27 mouse cellular contexts compared by ENCODE assay signal in genomic region chr11:70437426-70437825, GRCm38 (mm10). TPM values are rescaled to one million over a fixed set of nuclear protein-coding genes. Genes with fewer than 3 reads are reported as not detected.
A peak's percentile ranks its signal among the peaks of the same experiment; 100 is the strongest.
DNase-seq lines count a peak whose midpoint lies in the region; ATAC-seq and TF ChIP-seq lines count a peak whose summit lies in the region.
"Had no signal": no experiment of that assay in that cellular context is flagged by ENCODE, and none has a peak within 500 bp of the region (broad histone marks: within the 10 kb centered on the region; RNA-seq: fewer than 3 reads in every experiment).

No protein-coding gene starts in this region.

- TF ChIP-seq EP300 in liver, postnatal 0 days (IDR thresholded peaks at IDR 0.05; ENCODE audit: low read depth): no peak
- peak; percentile 80 to 82 for TF ChIP-seq EP300 in MEL (IDR thresholded peaks at IDR 0.05; ENCODE audit: low read depth in 1 of 2, low read length in 2 of 2)
- no peak for TF ChIP-seq EP300 in stomach, postnatal 0 days (optimal IDR thresholded peaks at IDR 0.05)

- no peak for DNase-seq in liver, postnatal 0 days
- no peak for DNase-seq in liver, embryonic 11.5 days (ENCODE audit: low spot score)
- DNase-seq in MEL (ENCODE audit: low read depth, low spot score): peak; percentile 68
- DNase-seq in stomach, postnatal 0 days (ENCODE audit: low spot score): peak; percentile 43
- DNase-seq in left cerebral cortex, adult 9 months (ENCODE audit: low spot score in 2 of 2): no peak
- DNase-seq in adrenal gland, postnatal 14 days: no peak
- DNase-seq: adrenal gland, adult 2 months; cerebellum, adult 9-11 months; heart, postnatal 4 days; kidney, adult 9 months; kidney, postnatal 14 days; layer of hippocampus, postnatal 36 days had no signal

- peak overlapping the region; percentile 40; the same call in 1 of the 2 replicates for H3K4me2 ChIP-seq in liver, postnatal 0 days (ENCODE audit: low read depth, low read length)
- no peak overlapping the region for H3K4me2 ChIP-seq in liver, embryonic 11.5 days
- H3K4me2 ChIP-seq in stomach, postnatal 0 days (replicated peaks; ENCODE audit: low read depth): no peak overlapping the region
- H3K4me2 ChIP-seq: embryonic facial prominence, embryonic 15.5 days; hindbrain, embryonic 15.5 days; limb, embryonic 13.5 days; liver, embryonic 15.5 days; midbrain, embryonic 12.5 days; neural tube, embryonic 12.5 days; stomach, embryonic 15.5 days had no signal

- H3K9me3 ChIP-seq in liver, postnatal 0 days (ENCODE audit: low read length): no peaks in the 10 kb centered on the region
- H3K9me3 ChIP-seq in liver, embryonic 11.5 days (ENCODE audit: control insufficient read depth, low read length): no peaks in the 10 kb centered on the region
- H3K9me3 ChIP-seq in MEL (replicated peaks; ENCODE audit: insufficient read depth, low read length): no peaks in the 10 kb centered on the region
- H3K9me3 ChIP-seq in stomach, postnatal 0 days (ENCODE audit: control insufficient read depth, low read length): no peaks in the 10 kb centered on the region
- H3K9me3 ChIP-seq: embryonic facial prominence, embryonic 15.5 days; heart, embryonic 10.5 days; hindbrain, embryonic 15.5 days; limb, embryonic 13.5 days; liver, embryonic 15.5 days; midbrain, embryonic 12.5 days; neural tube, embryonic 12.5 days; stomach, embryonic 15.5 days had no signal

- peaks cover 49% of the 10 kb centered on the region for H3K36me3 ChIP-seq in liver, postnatal 0 days (replicated peaks; ENCODE audit: insufficient read depth, low read length)
- H3K36me3 ChIP-seq in liver, embryonic 11.5 days (ENCODE audit: control insufficient read depth, insufficient read depth, low read length): peaks cover 15% of the 10 kb centered on the region; the same call in 1 of the 2 replicates
- peaks cover 2 to 48% of the 10 kb centered on the region in 2 experiments; a peak in 3 of 4 replicates for H3K36me3 ChIP-seq in MEL (ENCODE audit: control insufficient read depth in 1 of 2, insufficient read depth in 2 of 2, low read length in 2 of 2)
- 0 out of 2 replicates have a peak, but pooled peaks cover 3% of the 10 kb centered on the region for H3K36me3 ChIP-seq in stomach, postnatal 0 days (ENCODE audit: control insufficient read depth, insufficient read depth, low read length)

- no peaks in the 10 kb centered on the region for H3K27me3 ChIP-seq in liver, postnatal 0 days (ENCODE audit: insufficient read depth, low read length)
- no peaks in the 10 kb centered on the region for H3K27me3 ChIP-seq in liver, embryonic 11.5 days (replicated peaks; ENCODE audit: control insufficient read depth, insufficient read depth, low read length)
- no peaks in the 10 kb centered on the region for H3K27me3 ChIP-seq in MEL (ENCODE audit: control insufficient read depth in 1 of 2, insufficient read depth in 2 of 2, low read length in 2 of 2)
- H3K27me3 ChIP-seq in stomach, postnatal 0 days (ENCODE audit: control insufficient read depth, insufficient read depth, low read length): no peaks in the 10 kb centered on the region
- H3K27me3 ChIP-seq: embryonic facial prominence, embryonic 15.5 days; hindbrain, embryonic 15.5 days; limb, embryonic 13.5 days; liver, embryonic 15.5 days; midbrain, embryonic 12.5 days; neural tube, embryonic 12.5 days; stomach, embryonic 15.5 days had no signal

- H3K4me3 ChIP-seq in liver, postnatal 0 days (ENCODE audit: low read depth, low read length): no peak overlapping the region
- no peak overlapping the region for H3K4me3 ChIP-seq in liver, embryonic 11.5 days (ENCODE audit: low read depth, low read length)
- no peak overlapping the region for H3K4me3 ChIP-seq in MEL (ENCODE audit: control insufficient read depth in 1 of 2, insufficient read depth in 1 of 2, low read depth in 2 of 2, low read length in 2 of 2)
- no peak overlapping the region for H3K4me3 ChIP-seq in stomach, postnatal 0 days (ENCODE audit: low read depth, low read length)
- H3K4me3 ChIP-seq: embryonic facial prominence, embryonic 15.5 days; heart, embryonic 10.5 days; hindbrain, embryonic 15.5 days; layer of hippocampus, adult 2 months; limb, embryonic 13.5 days; liver, embryonic 15.5 days; midbrain, embryonic 12.5 days; neural tube, embryonic 12.5 days; stomach, embryonic 15.5 days had no signal

- TF ChIP-seq RAD21 in MEL (IDR thresholded peaks at IDR 0.05; ENCODE audit: low read depth, low read length): no peak

- ATAC-seq in liver, postnatal 0 days: no peak
- ATAC-seq in liver, embryonic 11.5 days (replicated peaks; ENCODE audit: low FRiP score): no peak
- ATAC-seq in megakaryocyte, adult 5-6 weeks (ENCODE audit: poor library complexity, severe bottlenecking): peak; percentile 39
- no peak for ATAC-seq in stomach, postnatal 0 days (ENCODE audit: low FRiP score, low TSS enrichment)
- ATAC-seq: forebrain, embryonic 14.5 days; intestine, embryonic 16.5 days; lung, postnatal 0 days had no signal

- TF ChIP-seq POLR2A in MEL (IDR thresholded peaks at IDR 0.05; ENCODE audit: control insufficient read depth in 1 of 2, insufficient read depth in 1 of 2, low read depth in 1 of 2, low read length in 2 of 2, poor library complexity in 1 of 2): no peak

- 33% methylated on average over 4 of the region's 6 CpGs for WGBS in liver, postnatal 0 days (ENCODE audit: insufficient replicate concordance)
- 41% methylated on average over 6 of the region's 6 CpGs for WGBS in liver, embryonic 11.5 days
- WGBS in stomach, postnatal 0 days: 70% methylated on average over 6 of the region's 6 CpGs

- peaks cover 34% of the 10 kb centered on the region for H3K4me1 ChIP-seq in liver, postnatal 0 days (ENCODE audit: insufficient read depth)
- H3K4me1 ChIP-seq in liver, embryonic 11.5 days (replicated peaks; ENCODE audit: control insufficient read depth, insufficient read depth, low read length): peaks cover 24% of the 10 kb centered on the region
- H3K4me1 ChIP-seq in MEL (ENCODE audit: control insufficient read depth in 1 of 2, insufficient read depth in 2 of 2, low read length in 2 of 2): peaks cover 13 to 53% of the 10 kb centered on the region in 2 experiments
- no peaks in the 10 kb centered on the region for H3K4me1 ChIP-seq in stomach, postnatal 0 days (replicated peaks; ENCODE audit: control insufficient read depth, insufficient read depth)

- H3K79me2 ChIP-seq in MEL (ENCODE audit: control insufficient read depth, insufficient read depth, low read length, poor library complexity): peaks cover 31% of the 10 kb centered on the region

- no peak for TF ChIP-seq CTCF in liver, postnatal 0 days (IDR thresholded peaks at IDR 0.05; ENCODE audit: low read depth)
- TF ChIP-seq CTCF in MEL (IDR thresholded peaks at IDR 0.05 in 2 of 3, conservative IDR thresholded peaks at IDR 0.05 in 1 of 3; ENCODE audit: control insufficient read depth in 1 of 3, insufficient read depth in 1 of 3, low read depth in 2 of 3, low read length in 3 of 3, poor library complexity in 1 of 3, severe bottlenecking in 1 of 3): no peak
- no peak for TF ChIP-seq CTCF in stomach, postnatal 0 days (IDR thresholded peaks at IDR 0.05; ENCODE audit: low read depth)

- H3K27ac ChIP-seq in liver, postnatal 0 days (ENCODE audit: low read depth): peak overlapping the region; percentile 34; the same call in 1 of the 2 replicates
- no peak overlapping the region for H3K27ac ChIP-seq in liver, embryonic 11.5 days (ENCODE audit: low read depth, low read length)
- H3K27ac ChIP-seq in MEL (ENCODE audit: control insufficient read depth, low read depth, low read length): peak overlapping the region; percentile 64
- H3K27ac ChIP-seq in stomach, postnatal 0 days (replicated peaks): no peak overlapping the region
- H3K27ac ChIP-seq: embryonic facial prominence, embryonic 15.5 days; heart, embryonic 10.5 days; hindbrain, embryonic 15.5 days; layer of hippocampus, adult 2 months; limb, embryonic 13.5 days; liver, embryonic 15.5 days; midbrain, embryonic 12.5 days; neural tube, embryonic 12.5 days; stomach, embryonic 15.5 days had no signal

- H3K9ac ChIP-seq in liver, postnatal 0 days (replicated peaks): no peak overlapping the region
- H3K9ac ChIP-seq in liver, embryonic 11.5 days (ENCODE audit: low read depth, low read length): no peak overlapping the region
- no peak overlapping the region; the same call in 1 of the 2 replicates for H3K9ac ChIP-seq in MEL (ENCODE audit: control insufficient read depth, low read depth, low read length, poor library complexity, severe bottlenecking)
- H3K9ac ChIP-seq in stomach, postnatal 0 days (ENCODE audit: low read length): no peak overlapping the region
- H3K9ac ChIP-seq: embryonic facial prominence, embryonic 15.5 days; hindbrain, embryonic 15.5 days; limb, embryonic 13.5 days; liver, embryonic 15.5 days; midbrain, embryonic 12.5 days; neural tube, embryonic 12.5 days; stomach, embryonic 15.5 days had no signal

RNA-seq across cellular contexts. Expression of gene Arrb2, which starts 5.0 kb away (rescaled TPM):
- 20.0 and 21.8 TPM in 2 replicates for polyA plus RNA-seq in liver, postnatal 0 days (2015; fragmentation: Nextera tagmentation; extraction: Ambion mirVana)
- 31.5 and 35.9 TPM in 2 replicates for polyA plus RNA-seq in liver, embryonic 11.5 days (2014; fragmentation: Nextera tagmentation; extraction: Ambion mirVana)
- 200 and 241 TPM in 2 replicates for total RNA-seq in MEL (2012; rRNA removed)
- polyA plus RNA-seq in MEL (2012; ENCODE audit: insufficient read depth in 1 of 2, insufficient read length in 2 of 2, low read depth in 1 of 2, low replicate concordance in 2 of 2, missing spikeins in 1 of 2): 100 to 1,000 TPM in 1 of 2 experiments, not detected in 1; 272 TPM
- 140 and 157 TPM in 2 replicates for total RNA-seq in megakaryocyte, adult 5-6 weeks (2015)
- 125 and 141 TPM in 2 replicates for total RNA-seq in megakaryocyte, adult 5-6 weeks (2017)
- polyA plus RNA-seq in stomach, postnatal 0 days (2015; fragmentation: Nextera tagmentation; extraction: Ambion mirVana): 9.0 and 9.5 TPM in 2 replicates
- total RNA-seq in adrenal gland, postnatal 14 days (2021): 17.5 and 32.6 TPM in 2 replicates

RNA-seq across cellular contexts. Expression of gene Med11, which starts 14.3 kb away (rescaled TPM):
- 14.3 and 15.1 TPM in 2 replicates for polyA plus RNA-seq in liver, postnatal 0 days (2015; fragmentation: Nextera tagmentation; extraction: Ambion mirVana)
- polyA plus RNA-seq in liver, embryonic 11.5 days (2014; fragmentation: Nextera tagmentation; extraction: Ambion mirVana): 33.8 and 36.2 TPM in 2 replicates
- total RNA-seq in MEL (2012; rRNA removed): 43.0 and 43.3 TPM in 2 replicates
- polyA plus RNA-seq in MEL (2012; ENCODE audit: insufficient read depth in 1 of 2, insufficient read length in 2 of 2, low read depth in 1 of 2, low replicate concordance in 2 of 2, missing spikeins in 1 of 2): 10 to 100 TPM in 1 of 2 experiments, not detected in 1; 40.0 TPM
- 42.2 and 64.0 TPM in 2 replicates for total RNA-seq in megakaryocyte, adult 5-6 weeks (2015)
- 47.8 and 55.3 TPM in 2 replicates for total RNA-seq in megakaryocyte, adult 5-6 weeks (2017)
- 27.4 and 28.6 TPM in 2 replicates for polyA plus RNA-seq in stomach, postnatal 0 days (2015; fragmentation: Nextera tagmentation; extraction: Ambion mirVana)
- total RNA-seq in adrenal gland, postnatal 14 days (2021): 18.1 and 23.3 TPM in 2 replicates

RNA-seq across cellular contexts. Expression of gene Zmynd15, which starts 21.8 kb away (rescaled TPM):
- polyA plus RNA-seq in liver, postnatal 0 days (2015; fragmentation: Nextera tagmentation; extraction: Ambion mirVana): 0.59 and 0.70 TPM in 2 replicates
- 0.19 and 0.58 TPM in 2 replicates for polyA plus RNA-seq in liver, embryonic 11.5 days (2014; fragmentation: Nextera tagmentation; extraction: Ambion mirVana)
- not detected in 2 replicates for total RNA-seq in MEL (2012; rRNA removed)
- polyA plus RNA-seq in MEL (2012; ENCODE audit: insufficient read depth in 1 of 2, insufficient read length in 2 of 2, low read depth in 1 of 2, low replicate concordance in 2 of 2, missing spikeins in 1 of 2): under 1 TPM in 1 of 2 experiments, not detected in 1; 0.14 TPM
- 0.13 TPM in 1 of 2 replicates, not detected in the other for total RNA-seq in megakaryocyte, adult 5-6 weeks (2015)
- total RNA-seq in megakaryocyte, adult 5-6 weeks (2017): 0.04 TPM in 1 of 2 replicates, not detected in the other
- 0.62 and 0.86 TPM in 2 replicates for polyA plus RNA-seq in stomach, postnatal 0 days (2015; fragmentation: Nextera tagmentation; extraction: Ambion mirVana)
- total RNA-seq in adrenal gland, postnatal 14 days (2021): 1.3 and 1.5 TPM in 2 replicates
- total RNA-seq: common myeloid progenitor, adult 5-6 weeks; monocyte, adult 5-6 weeks had no signal

RNA-seq across cellular contexts. Expression of gene Cxcl16, which starts 22.4 kb away (rescaled TPM):
- polyA plus RNA-seq in liver, postnatal 0 days (2015; fragmentation: Nextera tagmentation; extraction: Ambion mirVana): 9.2 and 9.4 TPM in 2 replicates
- polyA plus RNA-seq in liver, embryonic 11.5 days (2014; fragmentation: Nextera tagmentation; extraction: Ambion mirVana): 0.91 and 1.6 TPM in 2 replicates
- not detected in 2 replicates for total RNA-seq in MEL (2012; rRNA removed)
- polyA plus RNA-seq in MEL (2012; ENCODE audit: insufficient read depth in 1 of 2, insufficient read length in 2 of 2, low read depth in 1 of 2, low replicate concordance in 2 of 2, missing spikeins in 1 of 2): not detected
- 0.84 and 1.9 TPM in 2 replicates for total RNA-seq in megakaryocyte, adult 5-6 weeks (2015)
- total RNA-seq in megakaryocyte, adult 5-6 weeks (2017): 1.2 and 1.7 TPM in 2 replicates
- 15.8 and 18.1 TPM in 2 replicates for polyA plus RNA-seq in stomach, postnatal 0 days (2015; fragmentation: Nextera tagmentation; extraction: Ambion mirVana)
- 4.0 and 6.0 TPM in 2 replicates for total RNA-seq in adrenal gland, postnatal 14 days (2021)
- total RNA-seq: common myeloid progenitor, adult 5-6 weeks had no signal

RNA-seq across cellular contexts. Expression of gene Pelp1, which starts 27.6 kb away (rescaled TPM):
- 6.1 and 6.4 TPM in 2 replicates for polyA plus RNA-seq in liver, postnatal 0 days (2015; fragmentation: Nextera tagmentation; extraction: Ambion mirVana)
- polyA plus RNA-seq in liver, embryonic 11.5 days (2014; fragmentation: Nextera tagmentation; extraction: Ambion mirVana): 48.5 and 51.2 TPM in 2 replicates
- 46.4 and 50.6 TPM in 2 replicates for total RNA-seq in MEL (2012; rRNA removed)
- 10 to 100 TPM in 1 of 2 experiments, not detected in 1; 70.1 TPM for polyA plus RNA-seq in MEL (2012; ENCODE audit: insufficient read depth in 1 of 2, insufficient read length in 2 of 2, low read depth in 1 of 2, low replicate concordance in 2 of 2, missing spikeins in 1 of 2)
- 12.1 and 13.2 TPM in 2 replicates for total RNA-seq in megakaryocyte, adult 5-6 weeks (2015)
- 5.8 and 7.4 TPM in 2 replicates for total RNA-seq in megakaryocyte, adult 5-6 weeks (2017)
- 10.4 and 10.8 TPM in 2 replicates for polyA plus RNA-seq in stomach, postnatal 0 days (2015; fragmentation: Nextera tagmentation; extraction: Ambion mirVana)
- 23.2 and 28.9 TPM in 2 replicates for total RNA-seq in adrenal gland, postnatal 14 days (2021)

Comparison
In these comparisons a context has a peak if more than half of its experiments do, and no peak if none do; other contexts are left out.
1. H3K27ac ChIP-seq: peak in liver, postnatal 0 days (single experiment) and MEL (single experiment); none in liver, embryonic 11.5 days (single experiment) and stomach, postnatal 0 days (single experiment).
2. DNase-seq: peak in MEL (single experiment) and stomach, postnatal 0 days (single experiment); none in liver, postnatal 0 days (single experiment), liver, embryonic 11.5 days (single experiment), left cerebral cortex, adult 9 months (0 of 2) and adrenal gland, postnatal 14 days (single experiment).